Mouse (Mus musculus): ENCODE data around the gene 4933416C03Rik. TPM values are rescaled to one million over a fixed set of nuclear protein-coding genes. Genes with fewer than 3 reads are reported as not detected.
A peak's percentile ranks its signal among the peaks of the same experiment; 100 is the strongest.

4933416C03Rik gene
- total and polyA plus RNA-seq, 3 experiments = not detected

GRCm38 (mm10) chr10:116108176-116108575, 5.5 kb downstream of the 4933416C03Rik start:
- H3K79me2 ChIP-seq (replicated peaks; ENCODE audit: control insufficient read depth, insufficient read depth, low read length) = no peaks in the 10 kb centered on the region
- H3K36me3 ChIP-seq (ENCODE audit: control insufficient read depth, insufficient read depth, low read length) = no peaks in the 10 kb centered on the region
- no peak overlapping the region for H3K9ac ChIP-seq (ENCODE audit: low read depth, low read length)
- no peak for DNase-seq
- WGBS = 50% methylated on average over 4 of the region's 4 CpGs
- no peak overlapping the region for H3K4me3 ChIP-seq
- intact Hi-C loops (cut with DNase I) = no loop called here
- no peaks in the 10 kb centered on the region for H3K27me3 ChIP-seq (ENCODE audit: control insufficient read depth, insufficient read depth, low read length)
- no peak overlapping the region for H3K27ac ChIP-seq
- TF ChIP-seq CTCF (IDR thresholded peaks at IDR 0.05) (no peak), POLR2A (IDR thresholded peaks at IDR 0.05; ENCODE audit: insufficient read depth, low read depth, low read length) (no peak), EP300 (IDR thresholded peaks at IDR 0.05; ENCODE audit: insufficient read depth, low read depth, low read length) (no peak)
- no peaks in the 10 kb centered on the region for H3K4me1 ChIP-seq (ENCODE audit: control insufficient read depth, insufficient read depth, low read length)

GRCm38 (mm10) chr10:116098470-116098869, 15.2 kb downstream of the 4933416C03Rik start:
- WGBS = 80% methylated on average over 7 of the region's 7 CpGs
- TF ChIP-seq EP300 (IDR thresholded peaks at IDR 0.05; ENCODE audit: insufficient read depth, low read depth, low read length) (no peak), CTCF (IDR thresholded peaks at IDR 0.05) (no peak), POLR2A (IDR thresholded peaks at IDR 0.05; ENCODE audit: insufficient read depth, low read depth, low read length) (no peak)

DNA sequence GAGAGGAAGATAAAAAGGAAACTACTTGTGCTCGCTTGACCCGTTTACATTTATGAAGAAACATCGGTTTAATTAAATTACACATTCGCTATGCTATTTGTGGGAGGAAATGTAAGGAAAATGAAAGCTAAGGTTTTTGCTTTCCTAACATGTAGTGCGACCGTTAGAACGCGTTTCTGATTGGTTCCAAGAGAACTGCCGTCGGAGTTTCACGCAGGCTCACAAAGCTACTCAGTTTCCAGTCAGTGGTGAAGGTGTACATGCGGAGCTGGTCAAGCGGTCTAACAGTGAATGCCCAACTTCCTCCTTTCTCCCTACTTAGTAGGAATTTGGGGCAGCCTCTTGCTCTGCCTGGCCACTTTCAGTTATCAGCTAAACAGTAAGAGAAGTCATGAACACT, 17.3 kb downstream of the 4933416C03Rik start:
- TF ChIP-seq EP300 (IDR thresholded peaks at IDR 0.05; ENCODE audit: insufficient read depth, low read depth, low read length) = no peak
- TF ChIP-seq POLR2A (IDR thresholded peaks at IDR 0.05; ENCODE audit: insufficient read depth, low read depth, low read length) = no peak
- no peak for TF ChIP-seq CTCF (IDR thresholded peaks at IDR 0.05)
- H3K36me3 ChIP-seq (ENCODE audit: control insufficient read depth, insufficient read depth, low read length) = no peaks in the 10 kb centered on the region
- DNase-seq = no peak
- H3K27ac ChIP-seq = no peak overlapping the region
- no peaks in the 10 kb centered on the region for H3K4me1 ChIP-seq (ENCODE audit: control insufficient read depth, insufficient read depth, low read length)
- intact Hi-C loops (cut with DNase I) = no loop called here
- WGBS = 87% methylated on average over 13 of the region's 13 CpGs
- no peak overlapping the region for H3K9ac ChIP-seq (ENCODE audit: low read depth, low read length)
- no peaks in the 10 kb centered on the region for H3K27me3 ChIP-seq (ENCODE audit: control insufficient read depth, insufficient read depth, low read length)
- no peak overlapping the region for H3K4me3 ChIP-seq
- H3K79me2 ChIP-seq (replicated peaks; ENCODE audit: control insufficient read depth, insufficient read depth, low read length) = no peaks in the 10 kb centered on the region

More at GRCm38 (mm10) chr10:116098470-116098869, 15.2 kb downstream of the 4933416C03Rik start:
- Histone ChIP-seq H3K9ac (ENCODE audit: low read depth, low read length) (no peak overlapping the region), H3K27me3 (ENCODE audit: control insufficient read depth, insufficient read depth, low read length) (no peaks in the 10 kb centered on the region), H3K4me1 (ENCODE audit: control insufficient read depth, insufficient read depth, low read length) (no peaks in the 10 kb centered on the region), H3K79me2 (replicated peaks; ENCODE audit: control insufficient read depth, insufficient read depth, low read length) (no peaks in the 10 kb centered on the region), H3K36me3 (ENCODE audit: control insufficient read depth, insufficient read depth, low read length) (no peaks in the 10 kb centered on the region), H3K27ac (no peak overlapping the region), H3K4me3 (no peak overlapping the region)
- DNase-seq = no peak
- intact Hi-C loops (cut with DNase I) = no loop called here

- Histone ChIP-seq H3K79me2 (replicated peaks; ENCODE audit: control insufficient read depth, insufficient read depth, low read length) (no peaks in the 10 kb centered on the region), H3K4me3 (no peak overlapping the region), H3K36me3 (ENCODE audit: control insufficient read depth, insufficient read depth, low read length) (no peaks in the 10 kb centered on the region), H3K27me3 (ENCODE audit: control insufficient read depth, insufficient read depth, low read length) (0 out of 2 replicates have a peak, but pooled peaks cover 1% of the 10 kb centered on the region), H3K9ac (ENCODE audit: low read depth, low read length) (no peak overlapping the region), H3K27ac (no peak overlapping the region), H3K4me1 (ENCODE audit: control insufficient read depth, insufficient read depth, low read length) (no peaks in the 10 kb centered on the region)
- 21% methylated on average over 3 of the region's 3 CpGs for WGBS
- no peak for DNase-seq
- TF ChIP-seq CTCF (IDR thresholded peaks at IDR 0.05) (peak; percentile 42), EP300 (IDR thresholded peaks at IDR 0.05; ENCODE audit: insufficient read depth, low read depth, low read length) (no peak), POLR2A (IDR thresholded peaks at IDR 0.05; ENCODE audit: insufficient read depth, low read depth, low read length) (no peak)
- intact Hi-C loops (cut with DNase I) = no loop called here
These were observed 29.8 kb downstream of the 4933416C03Rik start for GRCm38 (mm10) chr10:116083965-116084364.

GRCm38 (mm10) chr10:116080841-116081240, 32.9 kb downstream of the 4933416C03Rik start:
- Histone ChIP-seq H3K36me3 (ENCODE audit: control insufficient read depth, insufficient read depth, low read length) (no peaks in the 10 kb centered on the region), H3K9ac (ENCODE audit: low read depth, low read length) (no peak overlapping the region), H3K79me2 (replicated peaks; ENCODE audit: control insufficient read depth, insufficient read depth, low read length) (no peaks in the 10 kb centered on the region), H3K4me3 (no peak overlapping the region), H3K27ac (no peak overlapping the region), H3K4me1 (ENCODE audit: control insufficient read depth, insufficient read depth, low read length) (no peaks in the 10 kb centered on the region), H3K27me3 (ENCODE audit: control insufficient read depth, insufficient read depth, low read length) (0 out of 2 replicates have a peak, but pooled peaks cover 1% of the 10 kb centered on the region)
- TF ChIP-seq POLR2A (IDR thresholded peaks at IDR 0.05; ENCODE audit: insufficient read depth, low read depth, low read length) (no peak), EP300 (IDR thresholded peaks at IDR 0.05; ENCODE audit: insufficient read depth, low read depth, low read length) (no peak), CTCF (IDR thresholded peaks at IDR 0.05) (no peak)
- no peak for DNase-seq
- 79% methylated on average over 6 of the region's 6 CpGs for WGBS
- intact Hi-C loops (cut with DNase I) = no loop called here

GRCm38 (mm10) chr10:116079396-116079795, 34.3 kb downstream of the 4933416C03Rik start:
- intact Hi-C loops (cut with DNase I) = no loop called here
- no peaks in the 10 kb centered on the region for H3K4me1 ChIP-seq (ENCODE audit: control insufficient read depth, insufficient read depth, low read length)
- H3K4me3 ChIP-seq = no peak overlapping the region
- WGBS = 34% methylated on average over 7 of the region's 7 CpGs
- H3K9ac ChIP-seq (ENCODE audit: low read depth, low read length) = no peak overlapping the region
- no peaks in the 10 kb centered on the region for H3K36me3 ChIP-seq (ENCODE audit: control insufficient read depth, insufficient read depth, low read length)
- H3K27ac ChIP-seq = no peak overlapping the region
- H3K27me3 ChIP-seq (ENCODE audit: control insufficient read depth, insufficient read depth, low read length) = 0 out of 2 replicates have a peak, but pooled peaks cover 1% of the 10 kb centered on the region
- no peak for TF ChIP-seq CTCF (IDR thresholded peaks at IDR 0.05)
- TF ChIP-seq POLR2A (IDR thresholded peaks at IDR 0.05; ENCODE audit: insufficient read depth, low read depth, low read length) = no peak
- no peak for TF ChIP-seq EP300 (IDR thresholded peaks at IDR 0.05; ENCODE audit: insufficient read depth, low read depth, low read length)
- no peaks in the 10 kb centered on the region for H3K79me2 ChIP-seq (replicated peaks; ENCODE audit: control insufficient read depth, insufficient read depth, low read length)
- DNase-seq = no peak
